Mouse (Mus musculus): Measurements from ENCODE around the gene Taar9. TPM values are rescaled to one million over a fixed set of nuclear protein-coding genes. Genes with fewer than 3 reads are reported as not detected.
"Not testable (repeated sequence)": the region's sequence is repeated elsewhere in the genome, so short reads cannot be mapped to it uniquely, and the experiment has no call there.

Gene Taar9
- total RNA-seq, 2 experiments from 2014 or later = not detected

- no peak for DNase-seq
- intact Hi-C loops (cut with DNase I) = no loop called here
Observed at GRCm38 (mm10) chr10:24085936-24086335, 23.4 kb downstream of the Taar9 start.

- DNase-seq = peak; percentile 25 to 58
- intact Hi-C loops (cut with DNase I) = loop anchor here (2.0 to 5.0 kb wide), 2 partner anchors 101 to 268 kb away; no protein-coding TSS in a partner anchor
Observed at GRCm38 (mm10) chr10:24080166-24080565, 29.2 kb downstream of the Taar9 start.

GRCm38 (mm10) chr10:24076200-24076599 is 33.1 kb downstream of the Taar9 start, which contains the start of gene Taar8a:
Taar8a (plus strand) TSS chr10:24076500.
- DNase-seq; intact Hi-C loops (cut with DNase I): not testable (repeated sequence)

DNA sequence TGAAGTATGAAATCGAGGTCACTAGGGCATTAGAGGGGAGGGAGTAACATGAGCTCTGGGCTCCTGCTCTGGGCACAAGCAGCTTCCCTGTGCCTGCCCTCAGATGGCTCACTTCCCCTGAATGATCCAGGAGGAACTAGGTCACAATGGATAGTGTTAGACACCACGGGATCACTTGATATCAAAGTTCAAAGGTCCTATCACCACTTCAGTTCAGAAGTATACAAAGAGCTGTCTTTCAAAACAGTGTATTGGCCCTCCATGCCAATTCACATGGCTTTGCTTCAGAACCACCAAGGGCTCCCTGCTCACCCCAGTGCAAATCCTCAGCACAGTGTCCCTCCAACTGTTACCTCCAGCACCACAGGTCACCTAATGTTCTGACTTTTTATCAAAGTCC is 34.6 kb downstream of the Taar9 start:
- intact Hi-C loops (cut with DNase I) = not testable (repeated sequence)

GRCm38 (mm10) chr10:24058986-24059385 is 50.3 kb downstream of the Taar9 start:
- intact Hi-C loops (cut with DNase I) = no loop called here
- no peak for DNase-seq

More for the DNA sequence above, 34.6 kb downstream of the Taar9 start:
- DNase-seq = not testable (repeated sequence)

Other genes with a start within 250 kb of the Taar9 start
- gene Vnn1, start 214.8 kb downstream of the Taar9 start, total RNA-seq (2021) = 1 to 10 TPM; 1.1 TPM
- gene Taar1, start 189.2 kb downstream of the Taar9 start, total RNA-seq (2021) = not detected
- not detected for gene Taar2, start 171.0 kb downstream of the Taar9 start, total RNA-seq (2021)
- not detected for gene Taar3, start 160.0 kb downstream of the Taar9 start, total RNA-seq (2021)
- gene Taar4, start 149.0 kb downstream of the Taar9 start, total RNA-seq (2021) = not detected
- gene Taar5, start 138.8 kb downstream of the Taar9 start, total RNA-seq (2021) = not detected
- not detected for gene Taar6, start 123.9 kb downstream of the Taar9 start, total RNA-seq (2021)
- not detected for gene Taar7a, start 116.1 kb downstream of the Taar9 start, total RNA-seq (2021)
- gene Taar7b, start 109.6 kb downstream of the Taar9 start, total RNA-seq (2021) = not detected
- gene Taar7d, start 82.3 kb downstream of the Taar9 start, total RNA-seq (2021) = not detected
- gene Taar7e, start 71.9 kb downstream of the Taar9 start, total RNA-seq (2021) = not detected
- gene Taar7f, start 60.0 kb downstream of the Taar9 start, total RNA-seq (2021) = not detected
- gene Taar8a, start 33.0 kb downstream of the Taar9 start, total RNA-seq (2021) = not detected
- gene Taar8b, start 17.2 kb downstream of the Taar9 start, total RNA-seq (2021) = not detected
- not detected for gene Taar8c, start 7.6 kb downstream of the Taar9 start, total RNA-seq (2021)
- gene Stx7, start 39.8 kb upstream of the Taar9 start, total RNA-seq (2021) = 10 to 100 TPM; 41.4 to 42.7 TPM
- gene Moxd1, start 114.0 kb upstream of the Taar9 start, total RNA-seq (2021) = under 1 TPM; 0.46 to 0.86 TPM

Measured in heart, postnatal 14 days (tissue).